Mouse (Mus musculus): ENCODE measurements around the gene Fmn2.

Gene Fmn2

DNA sequence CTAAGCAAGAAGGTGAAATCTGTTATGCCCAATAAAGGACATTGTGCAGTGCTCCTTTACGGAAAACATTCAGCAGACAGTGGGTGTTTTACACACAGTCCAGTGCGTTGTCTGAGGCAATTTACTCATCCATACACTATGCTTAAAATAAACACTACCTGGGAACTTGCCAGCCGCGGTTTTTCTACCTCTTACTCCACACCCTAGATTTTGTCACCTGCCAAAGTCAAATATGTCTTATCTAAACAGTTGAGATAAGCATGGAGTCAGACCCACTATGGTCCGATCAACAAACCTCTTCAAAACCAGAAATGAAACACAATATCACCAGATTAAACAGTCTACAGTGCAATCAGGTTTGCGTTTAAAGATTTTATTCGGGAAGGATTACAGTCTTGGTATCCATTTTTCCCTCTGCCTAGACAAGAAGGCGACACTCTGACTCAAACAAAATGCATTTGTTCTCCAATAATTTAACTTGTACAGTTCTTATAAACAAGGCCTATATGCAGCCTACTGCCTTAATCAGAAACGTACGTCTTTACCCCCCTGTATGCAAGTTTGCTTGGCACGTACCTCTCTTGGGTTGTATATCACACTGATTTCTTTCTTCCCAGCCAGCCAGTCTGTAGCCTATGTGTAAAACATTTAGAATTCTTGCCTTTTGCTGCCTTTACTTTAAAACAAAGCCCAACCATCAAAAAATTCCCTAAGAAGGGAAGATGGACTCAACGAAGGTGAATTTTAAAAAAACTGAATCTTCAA, 158.0 kb downstream of the Fmn2 start:
- DNase-seq (ENCODE audit: low spot score in 2 of 2) = no peak

DNA sequence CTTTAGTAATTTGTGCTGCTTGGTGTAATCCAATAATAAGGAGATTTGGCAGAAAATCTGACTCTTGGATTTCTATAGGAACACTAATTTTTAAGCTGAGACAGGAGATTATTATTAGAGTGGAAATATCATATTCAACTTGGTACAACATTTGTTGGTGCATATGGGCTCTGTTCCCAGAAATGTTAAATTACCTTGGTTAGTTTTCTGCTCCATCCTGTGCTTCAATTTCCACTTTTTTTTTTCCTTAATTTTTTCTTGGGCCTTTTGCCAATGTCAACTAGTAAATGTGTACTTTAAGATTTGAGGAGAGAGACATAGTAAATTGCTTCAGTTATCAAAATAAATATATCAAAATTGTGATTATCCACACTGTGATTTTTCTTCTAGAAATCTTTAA, 163.5 kb downstream of the Fmn2 start:
- DNase-seq (ENCODE audit: low spot score in 2 of 2) = no peak

DNA sequence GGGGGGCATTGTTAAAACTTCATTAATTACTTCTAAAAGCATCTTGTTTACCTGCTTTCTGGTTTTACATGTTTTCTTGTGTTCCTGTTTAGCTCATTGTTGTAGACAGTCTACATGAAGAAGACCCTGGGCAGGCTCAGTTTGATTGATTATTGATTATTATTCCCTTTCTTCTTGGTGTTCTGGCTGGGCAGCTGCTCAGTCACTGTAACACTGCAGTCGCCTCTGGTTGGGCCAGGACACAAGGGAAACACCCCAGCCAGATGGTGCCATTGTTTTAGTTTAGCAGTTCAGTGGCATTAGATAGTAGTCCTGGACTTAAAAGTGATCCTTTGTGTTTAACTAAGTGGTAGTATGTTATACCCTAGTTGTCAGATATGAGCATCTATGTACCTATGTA, 167.5 kb downstream of the Fmn2 start:
- no peak for DNase-seq (ENCODE audit: low spot score in 2 of 2)

DNA sequence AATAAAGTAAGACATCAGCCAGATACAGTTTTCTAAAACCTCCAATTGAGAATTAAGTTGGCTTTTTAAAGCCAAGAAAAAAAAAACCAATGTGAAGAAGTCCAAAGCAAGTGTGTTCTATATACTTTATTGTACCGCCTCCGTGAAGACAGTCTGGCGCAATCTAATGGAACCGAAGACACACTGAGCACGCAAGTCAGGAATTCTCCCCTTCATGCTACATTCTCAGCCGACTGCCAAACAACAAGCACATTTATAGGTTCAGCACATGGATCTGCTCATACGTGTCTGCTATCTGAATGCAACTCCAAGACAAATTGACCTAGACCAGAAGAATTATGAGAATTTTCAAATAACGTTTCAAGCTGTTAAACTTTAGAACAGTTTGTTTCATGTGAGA, 169.2 kb downstream of the Fmn2 start:
- DNase-seq (ENCODE audit: low spot score in 2 of 2) = no peak

DNA sequence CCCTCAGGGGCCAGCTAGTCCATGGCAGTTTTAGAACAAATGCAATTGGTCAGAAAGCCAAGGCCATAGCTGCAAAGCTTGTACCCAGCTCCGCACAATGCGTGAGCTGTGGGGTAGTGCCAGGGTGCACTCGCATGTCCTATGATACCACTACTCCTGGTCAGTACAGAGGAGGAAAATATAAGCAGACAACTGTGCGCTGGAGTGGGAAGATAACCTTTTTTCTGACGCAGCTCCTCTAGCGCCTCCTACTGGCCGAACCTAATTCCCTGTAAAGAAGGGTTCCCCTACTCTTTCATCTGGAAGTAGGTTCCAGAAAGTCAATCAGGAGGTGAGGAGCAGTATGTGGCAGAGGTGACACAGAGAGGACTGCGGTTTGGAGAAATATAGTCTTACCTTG, 173.0 kb downstream of the Fmn2 start:
- no peak for DNase-seq (ENCODE audit: low spot score in 2 of 2)

DNA sequence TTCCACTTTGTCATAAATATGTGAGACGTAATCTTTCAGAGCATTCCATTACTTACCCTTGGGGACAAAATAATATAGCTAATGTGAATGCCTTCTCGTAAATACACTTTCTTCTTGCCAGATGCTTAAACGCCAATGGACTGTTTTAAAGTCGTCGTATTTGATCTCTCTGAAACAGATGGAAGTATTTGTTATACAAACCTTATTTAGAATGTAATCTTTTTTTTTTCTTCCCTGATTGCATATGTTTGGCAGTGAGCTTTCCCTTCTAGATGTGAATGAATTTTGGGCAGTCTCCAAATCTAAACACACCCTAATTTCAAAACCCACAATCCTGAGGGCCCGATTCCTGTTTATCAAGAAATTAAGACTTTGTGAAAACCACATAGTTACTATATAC, 173.7 kb downstream of the Fmn2 start:
- DNase-seq (ENCODE audit: low spot score in 2 of 2) = no peak

DNA sequence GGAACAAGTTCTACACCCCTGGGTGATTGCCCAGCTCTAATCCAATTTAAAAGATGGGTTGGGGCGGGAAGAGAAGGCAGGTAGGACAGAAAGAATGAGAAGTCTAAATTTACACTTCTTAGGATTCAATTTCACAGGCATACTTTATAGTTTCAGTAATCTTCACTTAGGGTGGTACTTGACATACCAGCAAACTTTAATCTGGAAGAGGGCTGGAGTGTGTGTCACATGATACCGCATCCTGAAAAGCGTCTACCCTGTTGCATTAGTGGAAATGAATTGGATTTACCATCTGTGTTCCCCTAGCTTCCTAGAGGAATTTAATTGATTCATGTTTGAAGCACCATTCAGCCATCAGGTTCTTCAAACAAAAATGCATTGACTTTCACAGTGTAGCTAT, 174.6 kb downstream of the Fmn2 start:
- no peak for DNase-seq (ENCODE audit: low spot score in 2 of 2)

DNA sequence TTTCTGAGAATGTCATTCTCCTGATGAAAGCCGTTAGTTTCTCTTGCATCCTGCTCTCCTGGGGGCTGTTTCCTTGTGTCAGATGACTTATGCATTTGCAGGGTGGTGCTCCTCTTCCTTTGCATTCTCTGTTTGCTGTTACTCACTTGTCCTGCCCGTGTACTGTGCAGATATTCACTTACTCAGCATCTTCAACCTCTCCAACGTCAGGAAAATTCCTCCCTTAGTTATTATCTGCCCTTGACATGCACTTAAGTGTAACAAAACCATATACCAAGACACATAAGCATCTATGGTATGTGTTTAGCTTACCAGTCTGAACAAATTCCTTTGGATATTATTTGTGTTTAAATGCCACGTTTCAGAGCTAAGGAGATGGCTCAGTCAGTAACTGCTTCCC, 175.6 kb downstream of the Fmn2 start:
- no peak for DNase-seq (ENCODE audit: low spot score in 2 of 2)

DNA sequence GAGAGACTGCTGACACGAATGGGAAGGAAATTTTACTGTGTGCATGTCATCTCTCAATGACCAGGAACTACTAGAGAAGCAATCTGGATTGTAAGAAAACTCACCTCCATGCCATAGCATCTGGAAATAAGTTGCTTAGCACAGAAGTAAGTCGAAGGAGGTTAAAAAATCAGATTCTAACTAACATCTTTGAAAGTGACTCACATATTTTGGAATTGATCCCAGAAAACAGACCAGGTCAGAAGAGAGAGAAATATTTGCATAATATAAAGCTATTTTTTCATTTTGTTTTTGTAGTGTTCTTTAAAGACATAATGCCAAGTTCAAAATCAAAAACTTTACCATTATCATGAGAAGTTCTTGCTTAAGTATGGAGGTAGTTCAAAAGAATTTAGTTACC, 187.7 kb downstream of the Fmn2 start:
- DNase-seq (ENCODE audit: low spot score in 2 of 2) = no peak

DNA sequence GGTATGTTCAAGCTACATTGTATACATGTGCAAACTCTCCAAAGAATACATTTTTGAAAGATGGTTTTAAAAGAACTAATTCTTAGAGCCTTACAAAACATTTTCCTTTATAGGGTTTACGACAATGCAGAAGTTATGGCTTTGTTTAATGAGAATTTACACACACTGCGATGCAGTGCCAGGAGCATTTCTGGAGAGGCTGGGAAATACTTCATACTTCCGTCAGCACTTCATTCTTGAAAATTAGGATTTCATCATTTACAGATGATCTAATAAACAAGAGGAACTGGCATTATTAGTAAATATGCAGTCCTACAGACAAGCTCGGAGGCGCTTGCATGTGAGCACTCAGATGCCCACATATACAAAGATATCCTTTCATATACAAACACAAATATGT, 199.2 kb downstream of the Fmn2 start:
- DNase-seq (ENCODE audit: low spot score in 2 of 2) = no peak

DNA sequence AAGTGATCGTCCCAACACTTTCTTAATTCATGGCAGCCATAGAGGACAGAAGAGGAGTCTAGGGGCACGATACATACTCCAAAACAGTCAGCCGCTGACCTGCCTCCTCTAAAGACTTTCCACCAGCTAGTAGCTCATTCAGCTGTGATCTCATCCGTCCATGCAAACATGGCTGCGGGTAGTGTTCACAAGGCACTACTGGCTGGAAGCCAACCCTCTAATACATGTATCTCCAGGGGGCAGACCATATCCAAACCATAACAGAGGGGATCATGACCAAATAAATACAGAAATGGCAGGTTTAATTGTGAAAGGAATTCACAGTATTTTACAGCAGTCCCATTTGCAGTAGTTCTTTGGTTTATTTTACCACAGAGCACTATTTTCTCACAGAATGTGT, 200.2 kb downstream of the Fmn2 start:
- DNase-seq (ENCODE audit: low spot score in 2 of 2) = no peak

DNA sequence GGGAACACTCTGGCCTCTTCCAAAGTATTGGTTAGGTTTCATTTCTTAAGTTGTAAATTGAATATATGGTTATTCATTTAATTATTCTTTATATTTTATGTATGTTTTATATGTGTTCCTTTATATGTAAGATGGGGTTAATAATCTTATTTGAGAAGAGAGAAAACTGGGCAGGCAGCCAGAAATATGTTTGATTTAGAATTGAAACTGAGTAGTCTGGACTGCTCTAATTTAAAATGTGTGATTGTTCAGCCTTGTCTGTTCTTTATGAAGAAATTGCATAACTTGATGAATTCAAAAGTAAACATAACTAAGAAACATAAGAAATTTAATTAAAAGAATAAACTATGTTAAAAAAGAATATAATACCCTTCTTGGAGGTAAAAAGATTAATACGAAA, 202.3 kb downstream of the Fmn2 start:
- no peak for DNase-seq (ENCODE audit: low spot score in 2 of 2)

DNA sequence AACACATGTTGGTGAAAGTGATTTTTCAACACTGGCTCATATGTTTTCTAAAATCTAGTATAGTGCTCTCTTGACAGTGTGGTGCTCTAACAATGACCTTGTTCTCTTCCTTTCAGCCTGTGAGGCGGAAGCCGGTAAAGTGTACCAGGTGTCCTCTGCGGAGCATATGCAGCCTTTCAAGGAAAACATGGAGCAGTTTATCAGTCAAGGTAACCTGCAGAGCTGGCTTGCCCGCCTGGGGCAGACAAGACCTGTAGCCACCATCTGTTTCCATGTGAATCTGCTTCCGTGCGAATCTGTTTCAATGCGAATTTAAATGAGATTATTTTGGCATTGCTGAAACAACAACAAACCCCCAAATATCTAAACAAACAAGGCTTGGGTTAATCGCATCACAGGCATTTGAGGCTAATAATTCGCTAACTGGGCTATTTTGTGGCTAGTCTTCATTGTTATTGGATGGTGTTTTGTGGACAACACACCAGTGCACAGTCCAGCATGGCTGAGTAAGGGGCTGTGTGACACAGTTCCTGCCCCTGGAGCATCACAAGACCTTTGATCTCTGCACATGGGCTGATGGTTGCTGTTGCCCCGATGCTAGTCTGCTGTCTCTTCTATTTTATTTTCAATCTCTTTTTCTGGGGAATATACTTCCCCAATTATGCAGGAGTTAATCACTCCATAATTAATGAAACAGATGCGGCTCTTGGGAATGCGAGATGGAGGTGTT, 218.3 kb downstream of the Fmn2 start:
- no peak for DNase-seq (ENCODE audit: low spot score in 2 of 2)

DNA sequence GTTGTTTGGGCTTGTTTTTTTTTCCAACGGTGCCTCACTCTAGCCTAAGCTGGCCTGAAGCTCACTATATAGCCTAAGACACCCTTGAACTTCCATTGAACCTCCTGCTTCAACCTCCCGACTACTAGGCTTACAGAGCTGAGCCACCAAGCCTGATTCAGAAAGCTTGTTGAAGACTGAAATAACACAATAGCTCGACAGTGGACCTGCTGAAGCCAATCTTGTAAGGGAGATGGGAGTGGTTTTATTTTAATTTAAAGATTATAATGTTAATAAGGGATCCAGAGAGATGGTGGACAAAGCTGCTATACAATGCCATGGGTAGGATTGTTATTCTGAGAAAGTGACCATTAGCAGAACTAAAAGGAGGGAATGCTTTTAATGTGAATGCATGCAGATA, 227.1 kb downstream of the Fmn2 start:
- DNase-seq (ENCODE audit: low spot score in 2 of 2) = no peak

DNA sequence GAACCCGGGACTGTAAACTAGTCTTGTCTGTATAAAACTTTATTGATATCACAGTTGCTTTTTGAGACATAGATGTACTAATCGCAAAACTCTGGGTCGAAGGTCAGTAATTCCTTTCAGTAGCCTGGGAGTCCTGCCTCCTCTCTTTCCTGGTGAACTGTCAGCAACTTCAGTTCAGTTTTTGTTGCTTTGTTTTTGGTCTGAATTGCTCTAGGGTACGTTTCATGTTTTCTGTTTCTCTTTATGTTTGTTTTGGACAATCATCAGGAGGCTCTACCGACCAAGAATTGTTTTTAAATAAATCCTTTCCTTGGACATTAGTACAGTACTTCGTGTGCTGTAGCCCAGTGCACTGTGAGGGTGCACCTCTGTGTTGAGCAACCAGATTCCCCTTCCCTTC, 231.1 kb downstream of the Fmn2 start:
- DNase-seq (ENCODE audit: low spot score in 2 of 2) = no peak

DNA sequence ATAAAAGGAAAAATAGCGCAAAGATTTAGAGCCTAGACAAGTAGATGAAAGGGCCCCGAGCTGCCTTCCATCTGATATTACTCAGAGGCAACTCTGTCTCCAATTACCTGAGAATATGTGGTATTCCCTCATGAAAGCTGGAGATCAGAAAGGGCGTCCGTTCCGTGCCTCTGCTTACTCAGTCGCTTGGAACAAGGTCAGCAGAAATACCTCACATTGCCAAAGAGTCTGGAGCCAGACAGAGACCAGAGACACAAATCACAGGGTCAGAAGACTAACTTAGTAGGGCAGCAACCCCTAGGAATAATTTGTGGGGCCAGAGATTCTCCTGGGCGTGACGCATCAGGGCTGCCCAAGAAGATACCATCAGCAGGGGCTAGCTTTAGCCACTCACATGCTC, 237.3 kb downstream of the Fmn2 start:
- no peak for DNase-seq (ENCODE audit: low spot score in 2 of 2)

DNA sequence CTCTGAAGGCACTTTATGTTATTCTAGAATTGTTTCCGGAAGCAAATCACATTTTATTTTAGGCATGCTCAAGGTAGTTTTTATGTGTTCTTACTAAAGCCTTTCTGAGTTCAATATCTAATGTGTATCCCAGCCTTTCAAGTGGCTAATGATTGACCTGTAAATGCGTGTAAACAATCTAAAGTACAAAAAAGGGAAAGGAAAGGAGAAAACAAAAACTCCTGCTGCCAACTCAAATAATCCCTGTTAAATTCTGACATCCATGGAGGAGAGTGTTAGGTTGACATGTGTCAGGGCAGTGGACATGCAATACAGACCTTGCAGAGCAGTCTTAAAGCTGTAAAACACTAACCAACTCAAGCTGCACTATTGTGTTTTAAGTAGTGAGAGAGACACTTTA, 241.0 kb downstream of the Fmn2 start:
- DNase-seq (ENCODE audit: low spot score in 2 of 2) = no peak

DNA sequence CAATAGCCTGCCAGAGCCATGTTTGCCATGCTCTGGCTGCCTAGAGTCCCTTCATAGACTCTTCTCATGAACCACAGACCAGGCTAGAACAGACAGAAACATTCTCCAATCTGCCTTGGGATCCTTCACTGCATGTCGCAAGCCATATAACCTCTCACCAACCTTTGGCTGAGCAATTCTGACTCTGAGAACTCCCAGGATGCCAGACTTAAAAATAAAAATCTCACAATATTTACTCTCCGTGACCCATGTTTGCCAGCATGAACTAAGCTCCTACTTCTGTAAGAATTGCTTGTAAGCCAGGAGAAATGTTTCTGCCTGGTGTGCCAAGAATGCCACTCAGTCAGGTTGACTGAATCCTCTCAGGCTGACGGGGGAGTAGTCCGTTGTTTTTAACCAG, 246.9 kb downstream of the Fmn2 start:
- no peak for DNase-seq (ENCODE audit: low spot score in 2 of 2)

DNA sequence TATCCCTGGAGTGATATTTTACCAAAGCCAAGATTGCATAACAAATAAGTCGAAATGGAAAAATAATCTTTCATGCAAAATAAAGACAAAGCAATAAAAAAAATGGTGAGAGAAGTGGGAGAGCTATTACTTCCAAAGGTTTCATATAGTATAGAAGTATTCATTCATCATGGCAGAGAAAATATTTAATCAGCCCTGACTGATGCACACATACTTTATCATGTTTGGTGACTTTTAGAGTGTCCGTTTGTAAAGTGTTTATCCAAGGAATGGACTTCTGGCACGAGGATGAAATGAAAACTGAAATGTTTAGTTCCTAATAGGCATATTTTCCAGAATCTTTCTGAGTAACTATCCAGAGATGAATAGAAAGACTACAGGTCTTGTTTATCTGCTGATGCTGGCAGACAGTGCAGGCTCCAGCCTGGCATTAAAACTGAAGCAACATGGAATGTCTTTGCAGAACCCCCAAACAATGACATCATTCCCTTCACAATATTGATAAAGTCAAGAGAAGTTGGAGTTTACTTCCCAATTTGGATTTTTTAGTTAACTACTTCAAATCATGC, 249.4 kb downstream of the Fmn2 start:
- DNase-seq (ENCODE audit: low spot score in 2 of 2) = no peak

DNA sequence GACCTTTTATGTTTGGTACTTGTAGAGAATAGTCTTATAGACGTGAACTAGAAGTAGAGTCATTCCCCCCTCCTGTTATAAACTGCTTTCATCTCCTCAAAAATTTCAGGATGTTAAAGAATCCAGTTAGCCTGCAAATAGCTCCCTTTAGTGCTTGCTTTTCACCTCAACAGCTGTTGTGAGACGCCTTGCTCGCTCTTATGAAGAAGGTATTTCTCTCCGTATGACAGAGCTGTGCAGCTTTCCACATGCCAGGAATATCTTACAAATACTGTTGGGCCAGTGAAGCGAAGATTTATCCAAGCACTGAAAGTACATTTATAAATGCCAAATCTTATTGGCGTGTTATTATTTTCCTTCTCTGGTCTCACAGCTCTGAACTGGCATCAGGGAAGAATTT, 257.7 kb downstream of the Fmn2 start:
- DNase-seq (ENCODE audit: low spot score in 2 of 2) = no peak

DNA sequence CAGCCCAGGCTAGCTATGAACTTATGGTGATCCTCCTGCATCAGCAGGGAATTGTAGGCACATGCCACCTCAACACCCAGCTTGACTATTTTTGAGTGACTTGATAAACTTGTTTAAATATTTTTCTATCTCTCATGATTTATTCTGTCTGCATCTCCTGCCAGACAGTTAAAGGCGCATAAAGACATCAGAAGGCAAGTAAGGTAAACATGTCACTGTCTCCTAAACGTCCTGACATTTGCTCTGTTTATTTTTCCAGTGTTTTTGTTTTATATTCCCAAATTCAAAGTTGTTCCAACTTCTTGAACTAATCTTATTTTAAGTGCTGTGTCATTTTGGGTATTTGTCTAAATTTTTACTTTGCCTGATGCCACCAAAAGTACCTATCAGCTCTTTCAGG, 264.1 kb downstream of the Fmn2 start:
- DNase-seq (ENCODE audit: low spot score in 2 of 2) = no peak

DNA sequence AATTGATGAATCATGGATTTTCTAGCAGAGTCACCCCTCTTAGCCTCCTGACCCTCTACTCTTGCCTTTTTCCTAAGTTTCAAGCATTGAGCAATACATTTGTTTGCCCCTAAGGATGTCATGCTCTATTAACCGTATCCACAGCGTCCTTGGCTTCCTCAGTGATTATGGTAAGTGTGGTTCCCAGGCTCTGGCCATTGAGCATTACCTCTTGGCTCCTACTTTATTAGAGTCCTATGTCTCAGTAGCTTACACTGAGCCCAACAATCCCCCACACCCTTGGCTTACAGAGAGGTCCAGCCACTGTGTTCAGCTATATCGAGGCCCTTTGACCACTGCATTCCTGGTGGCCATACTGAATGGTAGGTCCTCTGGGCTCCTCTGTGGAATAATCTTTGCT, 265.2 kb downstream of the Fmn2 start:
- DNase-seq (ENCODE audit: low spot score in 2 of 2) = no peak

DNA sequence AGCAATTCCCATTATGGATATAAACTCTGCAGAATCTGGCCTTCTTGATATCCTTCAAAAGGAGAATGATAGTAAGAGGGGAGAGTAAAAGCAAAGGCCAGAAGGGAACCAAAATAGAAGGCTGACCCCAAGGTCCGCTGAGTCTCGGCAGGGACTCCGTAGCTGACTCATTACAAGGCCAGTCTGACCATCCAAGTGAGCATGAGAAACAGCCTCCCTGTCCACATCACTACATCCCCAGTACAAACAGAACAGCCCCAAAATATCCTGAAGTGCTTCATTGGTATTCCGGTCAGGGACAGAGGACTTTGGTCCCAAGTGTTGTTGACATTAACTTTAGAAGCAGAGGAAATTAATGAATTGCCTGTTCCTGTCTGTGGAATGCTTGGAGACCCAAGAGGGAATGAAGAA, 270.3 kb downstream of the Fmn2 start:
- no peak for DNase-seq (ENCODE audit: low spot score in 2 of 2)

Measured in right cerebral cortex, adult 2 months (tissue).